Mouse (Mus musculus): ENCODE results near the gene Soga1.

- TF ChIP-seq CTCF (IDR thresholded peaks at IDR 0.05; ENCODE audit: extremely low read depth, insufficient read length, insufficient replicate concordance, low read depth, low read length) (no peak), POLR2A (IDR thresholded peaks at IDR 0.05; ENCODE audit: low read depth, low read length) (no peak)
Observed at GRCm38 (mm10) chr2:157073378-157074052, 5.5 kb downstream of the Soga1 start.

All from small intestine, adult 2 months (tissue).